ENCODE assay signal across 26 mouse cellular contexts in genomic region chr1:61152157-61152556, GRCm38 (mm10).
DNase-seq lines count a peak whose midpoint lies in the region; ATAC-seq lines count a peak whose summit lies in the region.
"Had no signal": no experiment of that assay in that cellular context is flagged by ENCODE, and none has a peak within 500 bp of the region (broad histone marks: within the 10 kb centered on the region; RNA-seq: fewer than 3 reads in every experiment).

No protein-coding gene starts in this region.

- no peak overlapping the region for H3K4me2 ChIP-seq in forebrain, embryonic 14.5 days (ENCODE audit: low read length)
- no peak overlapping the region for H3K4me2 ChIP-seq in neural tube, embryonic 13.5 days
- no peak overlapping the region for H3K4me2 ChIP-seq in neural tube, embryonic 15.5 days
- H3K4me2 ChIP-seq in limb, embryonic 12.5 days: no peak overlapping the region
- H3K4me2 ChIP-seq: embryonic facial prominence, embryonic 15.5 days; forebrain, embryonic 12.5 days; heart, embryonic 12.5 days; heart, embryonic 15.5 days; hindbrain, embryonic 13.5 days; intestine, embryonic 15.5 days had no signal

- DNase-seq in forebrain, embryonic 10.5 days (ENCODE audit: extremely low spot score, low spot score): no peak
- no peak for DNase-seq in forebrain, embryonic 14.5 days (ENCODE audit: low spot score)
- DNase-seq in left cerebral cortex, postnatal 14 days (ENCODE audit: low spot score in 2 of 2): no peak
- DNase-seq: adrenal gland, adult 8-10 months; adrenal gland, postnatal 25 days; cerebellum, adult 11-12 months; cerebellum, adult 8-10 months; cerebellum, postnatal 10 days; cerebellum, postnatal 36 days; gastrocnemius, postnatal 10 days; heart, adult 18-20 months; heart, postnatal 10 days; heart, postnatal 36 days had no signal

- ATAC-seq in forebrain, embryonic 14.5 days: no peak
- no peak for ATAC-seq in neural tube, embryonic 13.5 days (ENCODE audit: low read depth)
- ATAC-seq in neural tube, embryonic 15.5 days (ENCODE audit: low FRiP score): no peak
- no peak for ATAC-seq in limb, embryonic 12.5 days (ENCODE audit: insufficient number of reproducible peaks, insufficient read depth, low FRiP score, low TSS enrichment, low read depth)
- ATAC-seq: activated CD4-positive, CD25-positive, alpha-beta regulatory T cell, adult 4 months; forebrain, embryonic 16.5 days; hindbrain, embryonic 16.5 days; intestine, embryonic 15.5 days had no signal

- no peaks in the 10 kb centered on the region for H3K36me3 ChIP-seq in forebrain, embryonic 10.5 days (replicated peaks)
- H3K36me3 ChIP-seq in forebrain, embryonic 14.5 days (ENCODE audit: control insufficient read depth, insufficient read depth, low read length): no peaks in the 10 kb centered on the region
- no peaks in the 10 kb centered on the region for H3K36me3 ChIP-seq in neural tube, embryonic 13.5 days
- H3K36me3 ChIP-seq in neural tube, embryonic 15.5 days: no peaks in the 10 kb centered on the region
- H3K36me3 ChIP-seq in limb, embryonic 12.5 days: no peaks in the 10 kb centered on the region
- H3K36me3 ChIP-seq: embryonic facial prominence, embryonic 15.5 days; forebrain, embryonic 12.5 days; heart, embryonic 12.5 days; heart, embryonic 15.5 days; hindbrain, embryonic 10.5 days; hindbrain, embryonic 13.5 days; intestine, embryonic 15.5 days had no signal

- WGBS in forebrain, embryonic 10.5 days: 88% methylated on average over 5 of the region's 5 CpGs
- 90% methylated on average over 5 of the region's 5 CpGs for WGBS in forebrain, embryonic 14.5 days
- 81% methylated on average over 5 of the region's 5 CpGs for WGBS in neural tube, embryonic 13.5 days
- WGBS in neural tube, embryonic 15.5 days: 73% methylated on average over 5 of the region's 5 CpGs
- 63% methylated on average over 5 of the region's 5 CpGs for WGBS in limb, embryonic 12.5 days

- peak overlapping the region; percentile 54; the same call in 1 of the 2 replicates for H3K27ac ChIP-seq in forebrain, embryonic 10.5 days
- H3K27ac ChIP-seq in forebrain, embryonic 14.5 days (ENCODE audit: low read depth, low read length): no peak overlapping the region
- peak overlapping the region; percentile 33; the same call in 1 of the 2 replicates for H3K27ac ChIP-seq in neural tube, embryonic 13.5 days (replicated peaks)
- no peak overlapping the region for H3K27ac ChIP-seq in neural tube, embryonic 15.5 days (replicated peaks)
- peak overlapping the region; percentile 25; the same call in 1 of the 2 replicates for H3K27ac ChIP-seq in limb, embryonic 12.5 days
- H3K27ac ChIP-seq: embryonic facial prominence, embryonic 15.5 days; forebrain, embryonic 12.5 days; heart, embryonic 15.5 days; hindbrain, embryonic 10.5 days; hindbrain, embryonic 13.5 days; intestine, embryonic 15.5 days had no signal

- no peak overlapping the region for H3K4me3 ChIP-seq in forebrain, embryonic 10.5 days
- H3K4me3 ChIP-seq in forebrain, embryonic 14.5 days (ENCODE audit: low read depth, low read length): no peak overlapping the region
- no peak overlapping the region for H3K4me3 ChIP-seq in neural tube, embryonic 13.5 days
- H3K4me3 ChIP-seq in neural tube, embryonic 15.5 days (replicated peaks): no peak overlapping the region
- H3K4me3 ChIP-seq in limb, embryonic 12.5 days (replicated peaks): no peak overlapping the region
- H3K4me3 ChIP-seq: embryonic facial prominence, embryonic 15.5 days; forebrain, embryonic 12.5 days; heart, embryonic 12.5 days; heart, embryonic 15.5 days; hindbrain, embryonic 10.5 days; hindbrain, embryonic 13.5 days; intestine, embryonic 15.5 days had no signal

- H3K27me3 ChIP-seq in forebrain, embryonic 10.5 days (ENCODE audit: poor library complexity, severe bottlenecking): peaks cover 17% of the 10 kb centered on the region
- no peaks in the 10 kb centered on the region for H3K27me3 ChIP-seq in forebrain, embryonic 14.5 days (replicated peaks; ENCODE audit: control insufficient read depth, insufficient read depth, low read length)
- no peaks in the 10 kb centered on the region for H3K27me3 ChIP-seq in neural tube, embryonic 13.5 days
- no peaks in the 10 kb centered on the region; the same call in 1 of the 2 replicates for H3K27me3 ChIP-seq in neural tube, embryonic 15.5 days (replicated peaks)
- H3K27me3 ChIP-seq in limb, embryonic 12.5 days: peaks cover under 1% of the 10 kb centered on the region; the same call in 1 of the 2 replicates
- H3K27me3 ChIP-seq: embryonic facial prominence, embryonic 15.5 days; heart, embryonic 12.5 days; heart, embryonic 15.5 days; hindbrain, embryonic 13.5 days; intestine, embryonic 15.5 days had no signal

- intact Hi-C loops in left cerebral cortex, postnatal 14 days (cut with DNase I): no loop called here

- H3K9ac ChIP-seq in forebrain, embryonic 14.5 days (ENCODE audit: low read length): no peak overlapping the region
- no peak overlapping the region for H3K9ac ChIP-seq in neural tube, embryonic 13.5 days
- no peak overlapping the region for H3K9ac ChIP-seq in neural tube, embryonic 15.5 days (replicated peaks)
- H3K9ac ChIP-seq in limb, embryonic 12.5 days (replicated peaks): no peak overlapping the region
- H3K9ac ChIP-seq: embryonic facial prominence, embryonic 15.5 days; forebrain, embryonic 12.5 days; heart, embryonic 12.5 days; heart, embryonic 15.5 days; hindbrain, embryonic 13.5 days; intestine, embryonic 15.5 days had no signal

- H3K4me1 ChIP-seq in forebrain, embryonic 10.5 days: peaks cover 4% of the 10 kb centered on the region
- H3K4me1 ChIP-seq in forebrain, embryonic 14.5 days (ENCODE audit: control insufficient read depth, insufficient read depth, low read length): no peaks in the 10 kb centered on the region
- H3K4me1 ChIP-seq in neural tube, embryonic 13.5 days (replicated peaks): peaks cover 3% of the 10 kb centered on the region
- 0 out of 2 replicates have a peak, but pooled peaks cover 2% of the 10 kb centered on the region for H3K4me1 ChIP-seq in neural tube, embryonic 15.5 days
- peaks cover 15% of the 10 kb centered on the region for H3K4me1 ChIP-seq in limb, embryonic 12.5 days (replicated peaks)
- H3K4me1 ChIP-seq: embryonic facial prominence, embryonic 15.5 days; forebrain, embryonic 12.5 days; heart, embryonic 12.5 days; heart, embryonic 15.5 days; hindbrain, embryonic 13.5 days had no signal

- no peaks in the 10 kb centered on the region for H3K9me3 ChIP-seq in forebrain, embryonic 10.5 days
- no peaks in the 10 kb centered on the region for H3K9me3 ChIP-seq in forebrain, embryonic 14.5 days (replicated peaks; ENCODE audit: control insufficient read depth, low read length)
- no peaks in the 10 kb centered on the region for H3K9me3 ChIP-seq in neural tube, embryonic 13.5 days
- no peaks in the 10 kb centered on the region for H3K9me3 ChIP-seq in neural tube, embryonic 15.5 days (replicated peaks)
- no peaks in the 10 kb centered on the region for H3K9me3 ChIP-seq in limb, embryonic 12.5 days
- H3K9me3 ChIP-seq: embryonic facial prominence, embryonic 15.5 days; forebrain, embryonic 12.5 days; heart, embryonic 12.5 days; heart, embryonic 15.5 days; hindbrain, embryonic 10.5 days; hindbrain, embryonic 13.5 days; intestine, embryonic 15.5 days had no signal

Comparison
In these comparisons a context has a peak if more than half of its experiments do, and no peak if none do; other contexts are left out.
1. H3K27ac ChIP-seq: peak in forebrain, embryonic 10.5 days (single experiment), neural tube, embryonic 13.5 days (single experiment) and limb, embryonic 12.5 days (single experiment); none in forebrain, embryonic 14.5 days (single experiment) and neural tube, embryonic 15.5 days (single experiment).